Mouse (Mus musculus) hindbrain, embryonic 13.5 days (tissue): Measurements from ENCODE around the gene Ehd4. TPM values are rescaled to one million over a fixed set of nuclear protein-coding genes. Genes with fewer than 3 reads are reported as not detected.

Experiments
- ATAC-seq: fragments of 200-750 bp; cut with Nextera tagmentation; 2 replicates; pipeline ENCODE4 v1.8.0; 2017; ENCODE audit warnings: moderate TSS enrichment; ENCODE audit not compliant: low FRiP score
- H3K27ac ChIP-seq: fragments of 300-500 bp; sonication (generic); 2 replicates; pipeline ENCODE4 v1.5.1; 2015; ENCODE audit warnings: inconsistent platforms, mild to moderate bottlenecking, moderate library complexity
- H3K27me3 ChIP-seq: fragments of 300-500 bp; sonication (generic); 2 replicates; pipeline ENCODE4 v1.6.1; 2015; ENCODE audit warnings: mild to moderate bottlenecking, inconsistent platforms
- H3K36me3 ChIP-seq: fragments of 300-500 bp; sonication (generic); 2 replicates; pipeline ENCODE4 v1.6.1; 2015; ENCODE audit warnings: mild to moderate bottlenecking, inconsistent platforms
- H3K4me1 ChIP-seq: fragments of 300-500 bp; sonication (generic); replicated peaks from 2 replicates; pipeline ENCODE4 v1.6.1; 2015; ENCODE audit warnings: inconsistent platforms
- H3K4me2 ChIP-seq: fragments of 300-500 bp; sonication (generic); 2 replicates; pipeline ENCODE4 v1.6.1; 2015; ENCODE audit warnings: inconsistent platforms, mild to moderate bottlenecking, moderate library complexity
- H3K4me3 ChIP-seq: fragments of 300-500 bp; sonication (generic); 2 replicates; pipeline ENCODE4 v1.5.1; 2015; ENCODE audit warnings: mild to moderate bottlenecking, inconsistent platforms
- H3K9ac ChIP-seq: fragments of 300-500 bp; sonication (generic); 2 replicates; pipeline ENCODE4 v1.6.1; 2015; ENCODE audit warnings: mild to moderate bottlenecking, inconsistent platforms
- H3K9me3 ChIP-seq: fragments of 300-500 bp; sonication (generic); 2 replicates; pipeline ENCODE4 v1.6.1; 2016; ENCODE audit warnings: inconsistent platforms
- WGBS: fragments of 180-500 bp; shearing (Covaris S2); methylation state at CpG from one replicate; pipeline ENCODE4 v1.1.7; 2015; 5-methylcytosine and 5-hydroxymethylcytosine counted together
- polyA plus RNA-seq: library from polyadenylated mRNA; unstranded; fragments of >200 nt; fragmentation: Nextera tagmentation; extraction: Ambion mirVana; gene quantifications from 2 replicates; pipeline ENCODE4 v1.2.1, GENCODE M21; 2015

The Ehd4 gene
- polyA plus RNA-seq, 1 experiment from 2014 or later, result 19.9 TPM

- ATAC-seq, result no peak
- Histone ChIP-seq H3K27ac (no peak overlapping the region), H3K36me3 (no peaks in the 10 kb centered on the region), H3K4me2 (no peak overlapping the region), H3K27me3 (no peaks in the 10 kb centered on the region), H3K4me1 (no peaks in the 10 kb centered on the region), H3K9me3 (no peaks in the 10 kb centered on the region), H3K4me3 (no peak overlapping the region), H3K9ac (no peak overlapping the region)
- 94% methylated on average over 6 of the region's 6 CpGs for WGBS
Observed at GRCm38 (mm10) chr2:120122983-120123382, 31.4 kb downstream of the Ehd4 start.

- Histone ChIP-seq H3K27ac (no peak overlapping the region), H3K27me3 (no peaks in the 10 kb centered on the region), H3K4me3 (no peak overlapping the region), H3K9me3 (no peaks in the 10 kb centered on the region), H3K4me1 (no peaks in the 10 kb centered on the region), H3K4me2 (no peak overlapping the region), H3K36me3 (no peaks in the 10 kb centered on the region), H3K9ac (no peak overlapping the region)
- WGBS, result 91% methylated on average over 6 of the region's 6 CpGs
- no peak for ATAC-seq
Observed at GRCm38 (mm10) chr2:120117346-120117745, 37.1 kb downstream of the Ehd4 start.

DNA sequence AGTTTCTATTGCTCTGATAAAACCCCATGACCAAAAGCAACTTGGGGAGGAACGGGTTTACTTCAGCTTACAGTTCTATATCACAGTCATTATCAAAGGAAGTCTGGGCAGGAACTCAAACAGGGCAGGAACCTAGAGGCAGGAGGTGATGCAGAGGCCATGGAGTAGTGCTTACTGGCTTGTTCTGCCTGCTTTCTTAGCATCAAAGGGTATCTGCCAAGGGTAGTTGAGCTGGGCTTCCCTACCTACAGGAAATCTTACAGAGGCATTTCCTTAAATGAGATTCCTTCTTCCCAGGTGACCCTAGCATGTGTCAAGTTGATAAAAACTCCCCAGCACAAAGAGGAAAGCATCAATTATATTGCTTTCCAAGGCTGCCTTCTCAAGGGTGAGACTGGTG is 38.0 kb downstream of the Ehd4 start:
- WGBS, result 93% methylated on average over 1 of the region's 1 CpGs
- H3K27me3 ChIP-seq, result no peaks in the 10 kb centered on the region
- no peak for ATAC-seq

DNA sequence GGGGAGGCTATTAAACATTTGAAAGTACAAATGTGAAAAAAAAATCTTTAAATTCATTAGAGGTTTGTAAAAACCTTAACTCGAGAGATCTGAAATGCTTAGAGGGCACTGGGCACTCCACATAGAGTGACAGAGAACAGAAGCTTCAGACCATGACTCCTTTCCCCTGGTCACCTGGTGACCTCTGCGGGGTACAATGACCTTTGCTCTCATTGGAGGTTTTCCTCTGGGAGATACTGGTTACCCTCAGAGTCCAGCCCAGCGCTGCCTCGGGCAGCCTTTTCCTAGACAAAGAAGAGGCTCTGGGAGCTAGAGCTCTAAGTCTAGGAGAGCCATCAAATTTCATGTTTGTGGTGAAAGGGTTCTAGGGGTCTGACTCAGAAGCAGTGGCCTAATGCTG is 39.4 kb downstream of the Ehd4 start:
- Histone ChIP-seq H3K27me3 (no peaks in the 10 kb centered on the region), H3K4me3 (no peak overlapping the region), H3K9me3 (no peaks in the 10 kb centered on the region), H3K9ac (no peak overlapping the region), H3K27ac (no peak overlapping the region), H3K36me3 (no peaks in the 10 kb centered on the region), H3K4me1 (no peaks in the 10 kb centered on the region), H3K4me2 (no peak overlapping the region)
- 73% methylated on average over 4 of the region's 4 CpGs for WGBS
- no peak for ATAC-seq

More for the DNA sequence above, 38.0 kb downstream of the Ehd4 start:
- no peak overlapping the region for H3K4me2 ChIP-seq
- H3K36me3 ChIP-seq, result no peaks in the 10 kb centered on the region
- H3K4me1 ChIP-seq, result no peaks in the 10 kb centered on the region
- no peak overlapping the region for H3K9ac ChIP-seq
- H3K27ac ChIP-seq, result no peak overlapping the region
- no peak overlapping the region for H3K4me3 ChIP-seq
- H3K9me3 ChIP-seq, result no peaks in the 10 kb centered on the region

DNA sequence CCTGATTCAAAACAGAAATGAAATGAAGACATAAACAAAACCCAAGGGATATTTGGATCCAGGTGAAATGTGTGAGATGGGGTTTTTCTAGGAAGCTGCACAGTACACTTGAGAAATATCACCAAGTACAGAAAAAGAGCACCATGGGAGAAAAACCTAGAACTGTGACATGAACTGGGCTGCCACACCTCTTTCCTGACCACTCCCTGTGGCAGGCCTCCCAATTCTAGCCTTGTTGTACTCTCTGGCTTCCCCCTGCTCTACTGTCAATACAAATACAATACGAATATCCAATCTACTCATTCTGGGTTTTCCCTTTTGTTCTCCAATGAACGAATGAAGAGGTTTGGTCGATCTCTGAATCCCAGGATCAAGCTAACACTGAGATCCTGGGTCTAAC is 40.4 kb downstream of the Ehd4 start:
- H3K4me1 ChIP-seq, result no peaks in the 10 kb centered on the region
- H3K9me3 ChIP-seq, result no peaks in the 10 kb centered on the region
- H3K36me3 ChIP-seq, result no peaks in the 10 kb centered on the region
- ATAC-seq, result no peak
- no peak overlapping the region for H3K4me2 ChIP-seq
- 94% methylated on average over 3 of the region's 3 CpGs for WGBS
- H3K9ac ChIP-seq, result no peak overlapping the region
- no peak overlapping the region for H3K4me3 ChIP-seq
- H3K27ac ChIP-seq, result no peak overlapping the region
- H3K27me3 ChIP-seq, result no peaks in the 10 kb centered on the region

DNA sequence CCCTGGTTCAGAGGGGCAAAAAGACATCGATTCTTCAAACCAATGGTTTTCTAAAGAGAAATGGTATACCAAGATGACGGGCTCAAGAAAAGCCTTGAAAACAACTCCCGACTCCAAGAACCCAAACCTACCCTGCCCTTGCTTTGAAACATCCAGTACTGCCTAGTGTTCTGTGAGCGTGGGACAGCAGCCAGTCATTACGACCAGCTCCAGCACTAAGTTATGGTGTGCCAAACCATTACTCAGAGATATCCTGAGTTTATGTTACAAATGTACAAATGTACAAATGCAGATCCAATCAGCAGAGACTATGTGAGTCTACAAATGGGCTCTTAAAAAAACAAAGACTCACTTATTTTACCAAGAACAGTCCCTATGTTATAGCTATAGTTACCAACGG is 40.9 kb downstream of the Ehd4 start:
- Histone ChIP-seq H3K36me3 (no peaks in the 10 kb centered on the region), H3K4me2 (no peak overlapping the region), H3K27me3 (no peaks in the 10 kb centered on the region), H3K27ac (no peak overlapping the region), H3K9ac (no peak overlapping the region), H3K4me1 (no peaks in the 10 kb centered on the region), H3K9me3 (no peaks in the 10 kb centered on the region), H3K4me3 (no peak overlapping the region)
- no peak for ATAC-seq
- 84% methylated on average over 6 of the region's 6 CpGs for WGBS

- WGBS, result 65% methylated on average over 4 of the region's 4 CpGs
- ATAC-seq, result no peak
- Histone ChIP-seq H3K4me3 (no peak overlapping the region), H3K9ac (no peak overlapping the region), H3K4me2 (no peak overlapping the region), H3K27ac (no peak overlapping the region), H3K27me3 (no peaks in the 10 kb centered on the region), H3K36me3 (no peaks in the 10 kb centered on the region), H3K9me3 (no peaks in the 10 kb centered on the region), H3K4me1 (no peaks in the 10 kb centered on the region)
Observed at GRCm38 (mm10) chr2:120111596-120111995, 42.8 kb downstream of the Ehd4 start.

DNA sequence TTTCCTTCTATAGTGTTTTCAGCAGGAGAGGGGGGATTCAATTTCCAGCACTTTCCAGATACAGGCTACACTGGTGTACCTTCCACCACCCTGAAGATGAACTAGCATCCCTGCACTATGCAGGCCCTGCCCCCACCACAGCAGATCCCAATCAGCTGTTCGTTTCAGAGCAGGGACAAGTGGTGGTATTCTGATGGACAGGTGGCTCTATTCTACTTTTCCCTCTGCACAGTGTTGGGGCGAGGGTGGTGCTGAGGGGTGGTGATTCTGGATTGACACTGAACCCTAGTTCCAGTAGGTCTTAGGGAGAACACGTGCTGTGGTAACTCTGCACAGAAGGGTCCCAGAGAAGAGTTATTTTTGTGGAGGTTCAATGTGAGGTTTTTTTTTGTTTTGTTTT is 43.2 kb downstream of the Ehd4 start:
- Histone ChIP-seq H3K4me2 (no peak overlapping the region), H3K4me1 (no peaks in the 10 kb centered on the region), H3K36me3 (no peaks in the 10 kb centered on the region), H3K27me3 (no peaks in the 10 kb centered on the region), H3K27ac (no peak overlapping the region), H3K9ac (no peak overlapping the region), H3K9me3 (no peaks in the 10 kb centered on the region), H3K4me3 (no peak overlapping the region)
- 82% methylated on average over 3 of the region's 3 CpGs for WGBS
- no peak for ATAC-seq

DNA sequence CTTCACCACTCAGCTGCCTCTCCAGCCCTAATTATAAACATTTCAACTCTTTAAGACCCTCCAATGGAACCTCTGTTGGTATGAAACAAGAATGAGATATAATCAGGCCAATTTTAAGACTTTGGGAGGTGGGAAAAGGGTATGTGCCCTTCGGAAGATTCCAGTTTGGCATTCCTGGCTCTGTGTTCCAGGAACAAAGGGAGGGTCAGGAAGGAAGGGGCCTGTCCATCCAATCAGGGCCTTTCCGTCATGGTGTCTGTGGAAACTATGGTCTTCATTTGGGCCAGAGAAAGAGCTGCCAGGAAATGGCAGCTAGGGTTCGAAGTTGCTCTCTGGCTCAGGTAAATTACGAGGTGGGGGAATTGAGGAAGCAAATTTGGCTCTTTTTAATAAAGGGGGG is 46.3 kb downstream of the Ehd4 start:
- no peaks in the 10 kb centered on the region for H3K9me3 ChIP-seq
- no peaks in the 10 kb centered on the region for H3K4me1 ChIP-seq
- ATAC-seq, result no peak
- no peak overlapping the region for H3K9ac ChIP-seq
- H3K36me3 ChIP-seq, result no peaks in the 10 kb centered on the region
- H3K4me2 ChIP-seq, result no peak overlapping the region
- no peaks in the 10 kb centered on the region for H3K27me3 ChIP-seq
- no peak overlapping the region for H3K27ac ChIP-seq
- no peak overlapping the region for H3K4me3 ChIP-seq
- WGBS, result 91% methylated on average over 4 of the region's 4 CpGs

DNA sequence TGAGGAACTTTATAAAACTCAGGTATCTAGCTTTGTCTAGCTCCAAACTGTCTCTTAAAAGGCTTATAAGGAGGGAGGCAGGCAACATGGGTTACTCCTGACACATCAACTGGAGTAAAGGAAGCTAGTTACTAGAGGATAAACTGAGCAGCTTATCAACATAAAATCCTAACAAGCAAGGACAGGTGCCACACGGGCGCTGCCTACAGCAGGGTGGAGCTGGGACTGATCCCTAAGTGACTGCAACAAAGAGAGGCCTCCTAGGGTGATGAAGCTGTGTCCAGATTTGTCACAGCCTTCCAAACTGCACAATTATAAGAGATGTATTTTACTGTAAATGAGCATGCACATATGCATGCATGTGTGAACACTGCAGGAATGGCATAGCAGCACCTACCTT is 47.0 kb downstream of the Ehd4 start:
- Histone ChIP-seq H3K4me1 (no peaks in the 10 kb centered on the region), H3K9me3 (no peaks in the 10 kb centered on the region), H3K27ac (no peak overlapping the region), H3K36me3 (no peaks in the 10 kb centered on the region), H3K4me2 (no peak overlapping the region), H3K9ac (no peak overlapping the region), H3K27me3 (no peaks in the 10 kb centered on the region), H3K4me3 (no peak overlapping the region)
- ATAC-seq, result no peak
- WGBS, result 93% methylated on average over 2 of the region's 2 CpGs

GRCm38 (mm10) chr2:120106397-120106973 is 47.9 kb downstream of the Ehd4 start:
- Histone ChIP-seq H3K4me3 (no peak overlapping the region), H3K4me1 (no peaks in the 10 kb centered on the region), H3K27me3 (no peaks in the 10 kb centered on the region), H3K4me2 (no peak overlapping the region), H3K9me3 (no peaks in the 10 kb centered on the region), H3K9ac (no peak overlapping the region), H3K36me3 (no peaks in the 10 kb centered on the region), H3K27ac (no peak overlapping the region)
- ATAC-seq, result no peak
- WGBS, result 85% methylated on average over 8 of the region's 8 CpGs

DNA sequence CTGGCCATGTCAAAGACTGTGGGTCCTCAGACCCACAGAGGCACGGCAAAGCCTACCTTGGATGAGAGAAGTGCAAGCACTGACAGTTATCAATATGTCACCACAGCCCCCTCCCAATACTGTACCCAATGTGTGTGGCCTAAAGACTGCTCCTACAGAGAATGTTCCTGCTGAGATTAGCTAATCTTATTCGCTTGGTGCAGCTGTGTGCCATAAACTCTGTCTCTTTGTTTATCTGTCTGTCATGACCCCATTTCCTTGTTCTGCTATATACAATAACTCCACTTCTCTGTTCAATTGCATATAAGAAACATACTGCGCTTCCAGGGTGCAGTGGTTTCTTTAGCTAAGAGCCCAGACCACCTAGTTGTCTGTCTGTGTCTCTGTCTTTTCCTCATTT is 48.5 kb downstream of the Ehd4 start:
- 73% methylated on average over 3 of the region's 3 CpGs for WGBS
- ATAC-seq, result no peak
- Histone ChIP-seq H3K9me3 (no peaks in the 10 kb centered on the region), H3K27me3 (no peaks in the 10 kb centered on the region), H3K4me3 (no peak overlapping the region), H3K27ac (no peak overlapping the region), H3K4me2 (no peak overlapping the region), H3K9ac (no peak overlapping the region), H3K36me3 (no peaks in the 10 kb centered on the region), H3K4me1 (no peaks in the 10 kb centered on the region)

GRCm38 (mm10) chr2:120102881-120103280 is 51.5 kb downstream of the Ehd4 start:
- Histone ChIP-seq H3K9me3 (no peaks in the 10 kb centered on the region), H3K4me2 (no peak overlapping the region), H3K36me3 (no peaks in the 10 kb centered on the region), H3K4me3 (no peak overlapping the region), H3K9ac (no peak overlapping the region), H3K27ac (no peak overlapping the region), H3K27me3 (no peaks in the 10 kb centered on the region), H3K4me1 (no peaks in the 10 kb centered on the region)
- ATAC-seq, result no peak
- WGBS, result 63% methylated on average over 6 of the region's 6 CpGs
